Mouse (Mus musculus) midbrain, embryonic 12.5 days (tissue): ENCODE data around the gene Aldh16a1. TPM values are rescaled to one million over a fixed set of nuclear protein-coding genes. Genes with fewer than 3 reads are reported as not detected.

ENCODE experiments used
- ATAC-seq: fragments of 200-750 bp; cut with Nextera tagmentation; 2 replicates; pipeline ENCODE4 v1.8.0; 2017; ENCODE audit warnings: low read depth, moderate TSS enrichment, moderate library complexity; ENCODE audit not compliant: low FRiP score
- H3K27ac ChIP-seq: fragments of 300-500 bp; sonication (generic); replicated peaks from 2 replicates; pipeline ENCODE4 v1.5.1; 2016; ENCODE audit warnings: mild to moderate bottlenecking
- H3K27me3 ChIP-seq: fragments of 300-500 bp; sonication (generic); 2 replicates; pipeline ENCODE4 v1.6.1; 2016; ENCODE audit warnings: mild to moderate bottlenecking
- H3K36me3 ChIP-seq: fragments of 300-500 bp; sonication (generic); 2 replicates; pipeline ENCODE4 v1.6.1; 2016
- H3K4me1 ChIP-seq: fragments of 300-500 bp; sonication (generic); 2 replicates; pipeline ENCODE4 v1.6.1; 2016
- H3K4me2 ChIP-seq: fragments of 300-500 bp; sonication (generic); replicated peaks from 2 replicates; pipeline ENCODE4 v1.6.1; 2016; ENCODE audit warnings: mild to moderate bottlenecking, moderate library complexity
- H3K4me3 ChIP-seq: fragments of 300-500 bp; sonication (generic); 2 replicates; pipeline ENCODE4 v1.5.1; 2016; ENCODE audit warnings: mild to moderate bottlenecking
- H3K9ac ChIP-seq: fragments of 300-500 bp; sonication (generic); replicated peaks from 2 replicates; pipeline ENCODE4 v1.6.1; 2016; ENCODE audit warnings: mild to moderate bottlenecking, moderate library complexity
- H3K9me3 ChIP-seq: fragments of 300-500 bp; sonication (generic); 2 replicates; pipeline ENCODE4 v1.6.1; 2016; ENCODE audit warnings: mild to moderate bottlenecking
- WGBS: fragments of 180-500 bp; shearing (Covaris S2); methylation state at CpG from one replicate; pipeline ENCODE4 v1.1.7; 2016; 5-methylcytosine and 5-hydroxymethylcytosine counted together
- polyA plus RNA-seq: library from polyadenylated mRNA; unstranded; fragments of >200 nt; fragmentation: Nextera tagmentation; extraction: Ambion mirVana; gene quantifications from 2 replicates; pipeline ENCODE4 v1.2.1, GENCODE M21; 2016

Gene Aldh16a1
- polyA plus RNA-seq, 1 experiment from 2014 or later, result 38.0 TPM

DNA sequence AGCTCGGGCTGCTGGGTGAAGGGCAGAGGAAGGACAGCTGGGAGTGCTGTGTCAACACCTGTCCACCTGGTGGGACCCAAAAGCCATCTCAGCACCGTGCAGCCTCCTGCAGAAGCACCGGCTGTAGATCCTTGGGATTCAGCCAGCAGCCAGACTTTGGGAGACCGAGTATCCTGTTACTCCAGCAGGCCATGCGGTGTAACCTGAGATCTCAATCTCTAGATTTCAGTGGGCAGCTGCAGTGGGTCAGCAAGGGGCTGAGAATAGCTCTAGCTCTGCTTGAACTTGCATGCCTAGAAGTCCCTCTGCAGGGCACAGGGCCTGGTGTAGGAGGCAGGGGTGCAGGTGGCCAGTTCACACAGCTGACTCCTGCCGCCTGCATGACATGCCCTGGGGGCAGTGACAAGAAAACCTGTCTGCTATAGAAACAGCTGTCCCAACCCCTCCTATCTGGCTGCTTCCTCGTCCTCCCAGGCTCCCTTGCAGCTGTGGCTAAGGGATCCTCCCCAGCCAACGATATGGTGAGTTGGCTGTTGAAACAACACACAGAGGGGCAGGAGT lies 37.5 kb upstream of the Aldh16a1 start:
- H3K4me3 ChIP-seq, result no peak overlapping the region
- no peak overlapping the region for H3K4me2 ChIP-seq
- no peaks in the 10 kb centered on the region for H3K9me3 ChIP-seq
- no peaks in the 10 kb centered on the region for H3K36me3 ChIP-seq
- no peak for ATAC-seq
- H3K27me3 ChIP-seq, result peaks cover 46% of the 10 kb centered on the region
- no peak overlapping the region for H3K9ac ChIP-seq
- 33% methylated on average over 8 of the region's 8 CpGs for WGBS
- no peak overlapping the region for H3K27ac ChIP-seq
- H3K4me1 ChIP-seq, result peaks cover 4% of the 10 kb centered on the region; the same call in 1 of the 2 replicates

DNA sequence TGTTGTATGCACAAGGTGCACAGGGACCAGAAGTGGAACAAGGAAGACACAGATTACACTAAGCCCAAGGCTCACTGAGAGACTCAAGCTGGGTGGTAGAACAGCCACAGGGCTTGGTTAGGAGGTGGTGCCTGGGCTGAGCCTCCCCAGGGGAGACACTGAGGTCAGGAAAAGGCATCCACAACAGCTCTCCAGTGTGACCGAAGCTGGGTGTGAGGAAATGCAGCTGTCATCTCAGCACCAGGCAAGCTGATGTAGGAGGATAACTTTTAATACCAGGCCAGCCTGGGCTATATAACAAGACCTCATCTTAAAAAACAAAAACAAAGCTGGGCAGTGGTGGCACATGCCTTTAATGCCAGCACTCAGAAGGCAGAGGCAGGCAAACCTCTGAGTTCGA lies 36.8 kb upstream of the Aldh16a1 start:
- Histone ChIP-seq H3K9ac (no peak overlapping the region), H3K4me2 (no peak overlapping the region), H3K27me3 (peaks cover 53% of the 10 kb centered on the region), H3K4me3 (no peak overlapping the region), H3K27ac (no peak overlapping the region), H3K36me3 (no peaks in the 10 kb centered on the region), H3K4me1 (peaks cover 4% of the 10 kb centered on the region; the same call in 1 of the 2 replicates), H3K9me3 (no peaks in the 10 kb centered on the region)
- 82% methylated on average over 2 of the region's 2 CpGs for WGBS
- no peak for ATAC-seq

DNA sequence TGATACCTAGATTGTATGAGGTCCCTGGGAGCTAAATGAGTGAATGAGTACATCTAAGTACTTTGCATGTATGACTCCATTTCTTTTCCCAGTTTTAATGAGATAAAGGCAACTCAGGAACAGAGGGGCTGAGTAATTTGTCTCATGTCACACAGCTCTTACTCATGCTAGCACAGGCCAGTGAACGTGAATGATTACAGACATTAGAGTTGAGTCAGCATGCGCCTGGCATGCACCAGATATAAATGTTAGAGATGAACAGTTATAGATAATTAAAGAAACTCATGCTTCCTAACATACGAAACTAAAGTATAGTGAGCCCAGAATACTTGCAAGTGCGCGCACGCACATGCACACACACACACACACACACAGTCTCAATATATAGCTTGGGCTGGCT lies 35.8 kb upstream of the Aldh16a1 start:
- Histone ChIP-seq H3K27ac (no peak overlapping the region), H3K4me3 (no peak overlapping the region), H3K9ac (no peak overlapping the region), H3K36me3 (no peaks in the 10 kb centered on the region), H3K4me2 (no peak overlapping the region), H3K9me3 (no peaks in the 10 kb centered on the region), H3K4me1 (peaks cover 4% of the 10 kb centered on the region; the same call in 1 of the 2 replicates), H3K27me3 (peaks cover 63% of the 10 kb centered on the region)
- WGBS, result 95% methylated on average over 6 of the region's 6 CpGs
- ATAC-seq, result no peak

DNA sequence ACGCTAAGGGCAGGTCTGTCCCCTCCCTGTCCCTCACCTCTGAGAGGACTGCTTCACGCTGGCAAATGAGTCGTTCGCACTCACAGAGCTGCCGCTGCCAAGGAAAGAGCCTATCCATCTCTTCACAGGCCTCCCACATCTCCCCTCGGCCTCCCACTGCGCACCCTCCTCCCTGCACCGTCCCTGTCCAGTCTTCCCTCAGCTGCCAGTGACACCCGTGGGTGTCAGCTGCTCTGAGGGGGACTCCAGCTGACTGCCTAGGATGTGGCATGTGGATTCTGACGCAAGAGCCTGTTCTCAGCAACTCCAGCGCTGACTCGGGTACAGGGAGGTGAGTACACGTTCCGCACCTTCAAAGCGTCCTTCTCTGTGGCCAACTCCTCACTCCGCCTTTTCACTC lies 35.2 kb upstream of the Aldh16a1 start:
- Histone ChIP-seq H3K4me1 (peaks cover 4% of the 10 kb centered on the region; the same call in 1 of the 2 replicates), H3K27me3 (peaks cover 69% of the 10 kb centered on the region), H3K9me3 (no peaks in the 10 kb centered on the region), H3K36me3 (no peaks in the 10 kb centered on the region), H3K4me3 (no peak overlapping the region), H3K9ac (no peak overlapping the region), H3K27ac (no peak overlapping the region), H3K4me2 (no peak overlapping the region)
- WGBS, result 66% methylated on average over 16 of the region's 16 CpGs
- ATAC-seq, result no peak

DNA sequence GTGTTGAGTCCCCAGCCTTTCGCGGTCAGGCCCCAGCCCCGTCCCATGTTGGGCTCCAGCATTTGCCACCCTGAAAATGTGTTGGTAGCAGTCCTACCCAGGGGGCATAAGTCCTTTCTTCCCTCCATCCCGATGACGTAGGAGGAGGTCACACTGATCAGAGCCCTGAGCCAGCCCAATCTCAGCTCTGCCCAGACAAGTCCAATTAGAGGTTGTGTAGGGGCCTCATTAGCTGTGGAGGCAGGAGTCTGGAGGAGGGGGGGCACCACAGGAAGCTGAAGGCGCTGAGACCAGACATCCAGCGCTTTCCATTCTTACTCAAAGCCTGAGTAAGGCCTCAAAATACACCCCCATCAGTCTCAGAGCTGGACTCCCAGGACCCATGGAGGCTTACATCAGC lies 31.5 kb upstream of the Aldh16a1 start:
- H3K36me3 ChIP-seq, result no peaks in the 10 kb centered on the region
- H3K4me3 ChIP-seq, result no peak overlapping the region
- no peak overlapping the region for H3K27ac ChIP-seq
- 70% methylated on average over 7 of the region's 7 CpGs for WGBS
- peaks cover 93% of the 10 kb centered on the region for H3K27me3 ChIP-seq
- no peak overlapping the region for H3K9ac ChIP-seq
- ATAC-seq, result no peak
- H3K9me3 ChIP-seq, result no peaks in the 10 kb centered on the region
- H3K4me1 ChIP-seq, result peaks cover 16% of the 10 kb centered on the region
- H3K4me2 ChIP-seq, result no peak overlapping the region

DNA sequence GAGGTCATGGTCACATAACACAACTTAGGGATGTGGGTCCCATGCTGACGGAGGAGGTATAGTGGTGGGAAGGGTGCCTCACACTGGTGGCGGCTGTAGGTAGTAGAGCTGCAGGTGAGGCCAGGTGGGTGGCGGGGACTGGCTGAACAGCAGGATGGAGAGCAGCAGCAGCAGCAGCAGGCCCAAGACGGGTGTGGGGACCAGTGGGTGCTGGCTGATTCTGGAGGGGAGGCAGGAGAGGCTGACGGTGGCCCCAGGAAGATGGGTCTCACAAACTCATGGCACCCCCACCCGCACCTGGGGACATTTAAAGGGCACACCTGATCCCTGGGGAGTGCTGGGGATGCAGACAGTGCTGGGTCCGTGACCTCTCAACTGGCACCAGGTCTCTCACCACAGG lies 29.3 kb upstream of the Aldh16a1 start:
- Histone ChIP-seq H3K27ac (no peak overlapping the region), H3K9ac (no peak overlapping the region), H3K27me3 (peaks cover 96% of the 10 kb centered on the region), H3K9me3 (no peaks in the 10 kb centered on the region), H3K4me3 (no peak overlapping the region), H3K4me2 (no peak overlapping the region), H3K4me1 (peaks cover 16% of the 10 kb centered on the region), H3K36me3 (no peaks in the 10 kb centered on the region)
- WGBS, result 69% methylated on average over 7 of the region's 7 CpGs
- no peak for ATAC-seq

DNA sequence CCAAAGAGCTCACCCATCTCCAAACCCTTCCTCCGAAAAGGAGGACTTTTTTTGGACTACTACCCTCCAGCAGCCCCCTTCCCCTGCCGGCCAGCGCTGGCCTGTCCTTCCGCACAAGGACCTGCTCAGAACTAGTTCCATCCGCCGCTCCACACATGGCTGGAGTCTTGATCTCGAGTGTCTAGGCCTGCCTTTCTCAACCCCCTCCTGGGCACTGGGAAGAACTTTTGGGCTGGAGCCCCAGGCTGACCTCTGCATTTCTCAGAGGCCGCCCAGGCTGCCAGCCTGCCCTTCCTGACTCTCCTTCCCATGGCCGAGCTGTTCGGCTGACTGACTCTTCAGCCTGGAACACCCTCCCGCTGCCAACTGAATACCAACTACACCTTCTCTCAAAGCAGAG lies 28.2 kb upstream of the Aldh16a1 start:
- Histone ChIP-seq H3K36me3 (no peaks in the 10 kb centered on the region), H3K9ac (no peak overlapping the region; the same call in 1 of the 2 replicates)
- 15% methylated on average over 11 of the region's 11 CpGs for WGBS

DNA sequence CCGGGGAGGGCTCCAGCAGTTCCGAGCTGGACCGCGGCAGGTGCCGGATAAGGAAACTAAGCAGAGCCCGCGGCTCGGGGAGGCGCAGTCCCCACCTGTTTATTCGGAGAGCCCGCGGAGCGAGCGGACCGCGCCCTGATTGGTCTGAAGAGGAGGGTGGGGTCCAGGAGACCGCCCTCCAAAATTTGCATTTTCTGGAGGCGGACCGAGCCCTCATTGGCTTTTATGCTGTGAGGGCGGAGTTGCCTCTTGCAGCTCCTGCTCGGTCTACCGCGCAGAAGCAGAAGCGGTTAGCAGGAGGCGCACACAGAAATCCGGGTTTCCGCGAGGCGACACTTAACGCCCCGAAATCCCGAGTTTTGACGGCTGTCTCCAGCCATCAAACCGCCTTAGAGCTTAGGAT lies 27.8 kb upstream of the Aldh16a1 start:
- Histone ChIP-seq H3K9me3 (no peaks in the 10 kb centered on the region), H3K4me2 (peak overlapping the region; percentile 48), H3K36me3 (no peaks in the 10 kb centered on the region), H3K4me1 (peaks cover 16% of the 10 kb centered on the region), H3K27me3 (peaks cover 99% of the 10 kb centered on the region), H3K4me3 (peak overlapping the region; percentile 25; the same call in 1 of the 2 replicates), H3K9ac (no peak overlapping the region; the same call in 1 of the 2 replicates), H3K27ac (no peak overlapping the region)
- peak; percentile 71; the same call in 1 of the 2 replicates for ATAC-seq
- WGBS, result 1% methylated on average over 34 of the region's 34 CpGs

More for the DNA sequence above, 28.2 kb upstream of the Aldh16a1 start:
- H3K9me3 ChIP-seq, result no peaks in the 10 kb centered on the region
- no peak overlapping the region for H3K27ac ChIP-seq
- peak overlapping the region; percentile 48 for H3K4me2 ChIP-seq
- no peak for ATAC-seq
- H3K27me3 ChIP-seq, result peaks cover 96% of the 10 kb centered on the region
- peak overlapping the region; percentile 25; the same call in 1 of the 2 replicates for H3K4me3 ChIP-seq
- H3K4me1 ChIP-seq, result peaks cover 16% of the 10 kb centered on the region

DNA sequence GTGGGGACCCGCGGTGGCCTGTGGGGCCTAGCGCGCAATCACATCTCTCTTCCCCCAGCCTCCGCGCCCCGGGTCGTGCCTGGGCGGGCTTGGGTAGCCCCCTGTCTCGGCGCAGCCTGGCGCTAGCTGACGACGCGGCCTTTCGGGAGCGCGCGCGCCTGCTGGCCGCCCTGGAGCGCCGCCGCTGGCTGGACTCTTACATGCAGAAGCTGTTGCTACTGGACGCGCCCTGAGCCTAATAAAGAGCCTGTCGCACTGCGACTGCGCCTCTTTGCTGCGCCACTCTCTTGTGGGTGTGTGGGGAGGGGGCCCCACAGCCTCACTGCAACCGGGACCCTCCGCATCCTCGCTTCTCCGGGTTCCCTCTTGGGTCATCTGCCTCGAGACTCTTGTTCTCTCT lies 27.2 kb upstream of the Aldh16a1 start:
- H3K27me3 ChIP-seq, result peaks cover 100% of the 10 kb centered on the region

DNA sequence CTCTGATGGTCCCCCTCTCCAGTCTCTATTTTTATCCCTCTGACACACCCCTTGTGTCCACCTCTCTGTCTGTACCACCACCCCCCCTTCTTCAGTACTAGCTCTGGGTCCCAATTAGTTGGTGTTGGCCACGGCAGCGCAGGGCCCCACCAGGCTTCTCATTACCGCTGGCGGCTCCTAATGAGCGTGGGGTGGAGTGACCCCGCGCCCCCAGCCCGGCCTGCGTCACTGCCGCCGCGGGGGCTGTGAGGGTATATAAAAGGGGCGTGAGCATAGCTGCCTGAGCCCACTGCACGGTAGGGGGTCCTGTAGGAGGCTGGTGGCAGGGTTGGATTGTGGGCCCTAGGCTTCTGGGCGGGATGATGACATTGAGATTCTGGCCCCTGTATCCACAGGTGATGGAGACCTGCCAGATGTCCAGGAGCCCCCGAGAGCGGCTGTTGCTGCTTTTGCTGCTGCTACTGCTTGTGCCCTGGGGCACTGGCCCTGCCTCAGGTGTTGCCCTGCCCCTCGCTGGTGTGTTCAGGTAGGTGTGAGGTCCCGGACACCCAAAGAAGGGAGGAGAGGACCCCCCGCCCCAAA lies 26.6 kb upstream of the Aldh16a1 start, which contains the start of gene Pth2:
Gene Pth2 (plus strand): TSS at position 100 of the 582 bp plus-strand sequence.
- no peak within 1 kb of the TSS for H3K27ac ChIP-seq
- H3K4me2 ChIP-seq, result peak within 1 kb of the TSS; percentile 48
- peaks cover 22% of the 10 kb centered on the region for H3K4me1 ChIP-seq
- WGBS, result 23% methylated on average over 19 of the region's 20 CpGs
- ATAC-seq, result no peak
- H3K4me3 ChIP-seq, result peak within 1 kb of the TSS; percentile 25
- H3K27me3 ChIP-seq, result peaks cover 100% of the 10 kb centered on the region
- H3K36me3 ChIP-seq, result no peaks in the 10 kb centered on the region
- no peaks in the 10 kb centered on the region for H3K9me3 ChIP-seq
- H3K9ac ChIP-seq, result no peak within 1 kb of the TSS

More for the DNA sequence above, 27.2 kb upstream of the Aldh16a1 start:
- Histone ChIP-seq H3K4me2 (peak overlapping the region; percentile 48), H3K4me1 (peaks cover 17% of the 10 kb centered on the region), H3K36me3 (no peaks in the 10 kb centered on the region), H3K4me3 (peak overlapping the region; percentile 25), H3K9me3 (no peaks in the 10 kb centered on the region), H3K9ac (no peak overlapping the region), H3K27ac (no peak overlapping the region)
- ATAC-seq, result 0 out of 2 replicates have a peak, but pooled peaks have one; percentile 23
- 5% methylated on average over 35 of the region's 35 CpGs for WGBS

DNA sequence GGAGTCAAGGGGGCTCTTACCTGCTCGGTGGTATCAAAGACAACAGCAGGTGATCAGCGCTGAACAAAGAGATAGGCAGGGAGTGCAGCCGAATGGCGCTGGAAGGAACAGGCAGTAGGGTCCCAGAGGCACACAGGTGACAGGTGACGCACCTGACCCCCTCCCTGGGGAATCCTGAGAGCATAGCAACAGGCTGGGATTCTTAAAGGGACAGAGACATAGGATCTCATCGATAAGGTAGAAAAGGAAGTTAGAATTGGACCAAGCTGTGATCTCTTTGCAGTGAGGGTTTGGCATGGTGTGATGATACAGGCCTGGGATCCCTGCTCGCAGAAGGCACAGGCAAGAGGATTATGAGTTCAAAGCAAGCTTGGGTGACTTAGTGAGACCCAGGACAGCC lies 25.1 kb upstream of the Aldh16a1 start, which contains the start of gene Gfy:
Gene Gfy (minus strand): TSS at position 101 of the 400 bp plus-strand sequence.
- Histone ChIP-seq H3K36me3 (no peaks in the 10 kb centered on the region), H3K27me3 (peaks cover 100% of the 10 kb centered on the region), H3K4me1 (peaks cover 32% of the 10 kb centered on the region), H3K4me3 (no peak within 1 kb of the TSS), H3K9ac (no peak within 1 kb of the TSS), H3K27ac (no peak within 1 kb of the TSS), H3K9me3 (no peaks in the 10 kb centered on the region), H3K4me2 (no peak within 1 kb of the TSS)
- no peak for ATAC-seq
- WGBS, result 22% methylated on average over 7 of the region's 7 CpGs

DNA sequence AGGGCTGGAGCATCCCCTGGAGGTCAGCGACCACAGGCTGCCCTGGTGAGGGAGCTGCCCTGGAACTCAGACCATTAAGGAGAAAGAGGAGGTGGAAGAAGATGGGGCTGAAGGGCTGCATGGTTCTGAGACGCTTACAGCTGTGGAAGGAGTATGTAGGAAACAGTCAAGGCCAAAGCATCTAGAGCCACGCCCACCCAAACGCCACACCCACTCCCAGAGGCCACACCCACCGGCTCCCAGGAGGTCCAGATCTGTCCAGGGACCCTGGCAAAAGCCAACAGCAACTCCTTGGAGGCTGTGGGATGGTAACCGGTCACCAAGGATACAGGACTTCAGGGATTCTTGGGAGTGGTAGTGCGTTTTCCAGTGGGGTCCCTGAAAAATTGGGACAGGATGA lies 24.2 kb upstream of the Aldh16a1 start:
- H3K9ac ChIP-seq, result no peak overlapping the region
- ATAC-seq, result no peak
- H3K9me3 ChIP-seq, result no peaks in the 10 kb centered on the region
- no peak overlapping the region for H3K4me3 ChIP-seq
- H3K27me3 ChIP-seq, result peaks cover 98% of the 10 kb centered on the region
- no peak overlapping the region for H3K4me2 ChIP-seq
- H3K4me1 ChIP-seq, result peaks cover 32% of the 10 kb centered on the region
- H3K27ac ChIP-seq, result no peak overlapping the region
- no peaks in the 10 kb centered on the region for H3K36me3 ChIP-seq
- WGBS, result 22% methylated on average over 7 of the region's 7 CpGs
